Mouse (Mus musculus): ENCODE results near the gene Myo1c. TPM values are rescaled to one million over a fixed set of nuclear protein-coding genes. Genes with fewer than 3 reads are reported as not detected.
A peak's percentile ranks its signal among the peaks of the same experiment; 100 is the strongest.

The Myo1c gene
- total RNA-seq, 4 experiments from 2014 or later, result 84.0 to 98.9 (median 92.7) TPM

GRCm38 (mm10) chr11:75649155-75649561, 1.1 kb upstream of the Myo1c start:
- DNase-seq (ENCODE audit: low spot score), result peak; percentile 78

DNA sequence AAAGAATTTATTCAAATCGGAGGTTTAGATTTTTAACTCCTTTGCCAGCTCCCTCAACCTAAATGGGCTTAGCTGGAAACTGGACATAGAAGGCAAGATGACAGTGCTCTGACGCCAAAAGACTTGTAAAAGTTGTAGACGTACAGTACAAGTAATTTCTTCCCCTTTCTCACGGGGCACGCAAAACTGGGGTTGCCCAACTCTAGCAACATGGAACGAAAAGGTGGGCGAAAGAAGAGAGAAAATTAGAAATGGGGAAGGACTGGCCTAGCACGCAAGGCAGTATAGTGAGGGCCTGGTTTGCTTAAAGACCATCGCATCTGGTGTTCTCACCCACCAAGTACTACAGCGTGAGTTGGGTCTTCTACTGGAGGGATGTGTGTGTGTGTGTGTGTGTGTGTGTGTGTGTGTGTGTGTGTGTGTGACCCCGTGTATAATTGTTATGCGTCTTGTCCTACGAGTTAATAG, 688 bp downstream of the Myo1c start:
- DNase-seq (ENCODE audit: low spot score), result peak; percentile 17

GRCm38 (mm10) chr11:75651426-75652221, 1.3 kb downstream of the Myo1c start:
- DNase-seq (ENCODE audit: low spot score), result peak; percentile 85

- no peak for DNase-seq (ENCODE audit: low spot score)
Measured at GRCm38 (mm10) chr11:75652222-75652941, 2.1 kb downstream of the Myo1c start.

DNA sequence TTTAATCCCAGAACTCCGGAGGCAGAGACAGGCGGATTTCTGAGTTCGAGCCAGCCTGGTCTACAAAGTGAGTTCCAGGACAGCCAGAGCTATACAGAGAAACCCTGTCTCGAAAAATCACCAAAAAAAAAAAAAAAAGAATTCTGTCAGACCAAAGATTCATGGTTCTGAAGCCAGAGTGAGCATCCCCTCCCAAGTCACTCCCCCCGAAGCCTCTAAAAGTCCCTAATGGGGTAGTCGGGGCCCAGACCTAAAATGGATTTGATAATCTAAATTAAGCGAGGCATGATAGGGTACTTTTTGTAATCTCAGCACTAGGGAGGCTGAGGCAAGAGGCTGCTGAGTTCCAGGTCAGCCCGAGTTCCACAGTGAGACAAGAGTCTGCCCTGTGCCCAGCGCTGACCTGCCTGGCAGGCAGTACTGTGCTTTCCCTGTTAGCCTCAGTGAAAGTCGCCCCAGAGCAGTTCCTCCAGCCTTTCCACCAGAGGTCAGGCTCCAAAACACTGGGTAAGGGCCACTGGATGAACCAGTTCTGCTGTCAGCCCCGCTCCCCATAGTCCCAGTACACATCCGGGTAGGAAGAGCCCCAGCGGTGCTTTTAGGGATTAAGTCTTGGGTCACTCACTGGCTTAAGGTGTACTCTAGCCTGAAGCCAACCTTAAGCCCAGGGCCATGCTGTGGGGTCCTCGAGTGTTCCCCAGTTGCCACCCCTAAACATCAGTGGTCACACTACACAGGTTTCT, 2.8 kb downstream of the Myo1c start:
- DNase-seq (ENCODE audit: low spot score), result peak; percentile 23

- peak; percentile 79 for DNase-seq (ENCODE audit: low spot score)
Measured at GRCm38 (mm10) chr11:75653781-75654470, 3.6 kb downstream of the Myo1c start.

- peak; percentile 20 for DNase-seq (ENCODE audit: low spot score)
Measured at GRCm38 (mm10) chr11:75654471-75655390, 4.4 kb downstream of the Myo1c start.

- DNase-seq (ENCODE audit: low spot score), result peak; percentile 87
Measured at GRCm38 (mm10) chr11:75655621-75656545, 5.6 kb downstream of the Myo1c start.

DNA sequence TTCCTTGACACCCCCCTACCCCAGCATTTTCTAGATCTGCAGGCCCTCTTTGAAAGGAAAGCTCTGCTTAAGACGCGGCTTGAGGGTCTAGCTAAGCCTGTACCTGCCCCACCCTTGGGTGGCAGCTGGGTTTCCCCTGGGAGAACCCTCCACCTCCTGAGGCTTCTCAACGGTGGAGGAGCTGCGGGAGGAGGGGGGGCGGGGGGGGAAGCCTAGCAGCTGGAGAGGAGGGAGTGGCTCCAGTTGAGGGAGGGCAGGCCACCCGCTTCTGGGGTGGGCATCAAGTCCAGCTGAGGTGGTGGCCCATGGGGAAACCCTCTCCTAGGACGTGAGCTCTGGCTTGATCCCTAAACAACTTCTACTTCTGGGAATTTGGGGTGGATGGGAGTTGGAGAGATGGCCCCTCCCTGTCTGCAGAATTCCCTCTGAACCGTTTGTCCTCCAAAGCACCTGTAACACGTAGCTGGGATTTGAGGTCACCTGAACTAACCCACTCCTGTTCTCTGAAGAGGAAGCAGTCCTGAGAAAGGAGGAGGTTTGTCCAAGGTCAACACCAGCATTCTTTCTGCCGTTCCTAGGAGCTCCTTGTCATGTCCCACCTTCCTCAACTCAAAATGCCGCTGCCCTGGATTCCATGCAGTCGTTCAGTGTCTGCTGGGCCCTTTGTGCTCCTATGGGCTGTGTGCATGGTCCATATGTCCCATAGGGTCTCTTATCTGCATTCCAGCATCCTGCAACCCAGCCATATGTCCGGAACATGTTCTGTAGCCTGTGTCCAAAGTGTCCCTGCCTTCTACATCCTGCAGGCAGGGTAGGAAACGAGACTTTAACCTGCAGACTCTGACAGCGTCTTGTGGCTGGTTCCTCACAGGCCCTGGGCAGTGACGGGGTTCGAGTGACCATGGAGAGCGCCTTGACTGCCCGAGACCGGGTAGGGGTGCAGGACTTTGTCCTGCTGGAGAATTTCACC, 6.6 kb downstream of the Myo1c start:
- no peak for DNase-seq (ENCODE audit: low spot score)

DNA sequence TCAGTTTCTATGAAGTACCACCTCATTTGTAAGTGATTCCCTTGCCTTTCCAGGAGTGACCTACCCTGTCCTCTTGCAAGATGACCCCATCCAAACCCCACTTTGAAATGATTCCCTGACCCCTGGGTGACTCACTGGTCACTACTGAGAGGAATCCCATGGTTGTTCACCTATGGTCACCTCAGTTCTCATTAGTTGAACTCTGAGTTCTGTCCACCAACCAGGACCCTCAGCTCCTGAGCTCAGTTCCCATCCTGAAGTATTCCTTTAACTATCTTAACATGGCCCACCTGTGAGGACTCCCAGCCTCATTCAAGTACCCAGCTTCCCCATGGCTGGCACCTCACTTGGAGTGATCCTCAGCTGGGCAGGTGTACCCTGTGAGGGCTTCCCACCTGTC, 7.5 kb downstream of the Myo1c start:
- no peak for DNase-seq (ENCODE audit: low spot score)

GRCm38 (mm10) chr11:75658311-75658710, 8.0 kb downstream of the Myo1c start:
- DNase-seq (ENCODE audit: low spot score), result no peak

- DNase-seq (ENCODE audit: low spot score), result no peak
Measured at GRCm38 (mm10) chr11:75658996-75659750, 8.9 kb downstream of the Myo1c start.

DNA sequence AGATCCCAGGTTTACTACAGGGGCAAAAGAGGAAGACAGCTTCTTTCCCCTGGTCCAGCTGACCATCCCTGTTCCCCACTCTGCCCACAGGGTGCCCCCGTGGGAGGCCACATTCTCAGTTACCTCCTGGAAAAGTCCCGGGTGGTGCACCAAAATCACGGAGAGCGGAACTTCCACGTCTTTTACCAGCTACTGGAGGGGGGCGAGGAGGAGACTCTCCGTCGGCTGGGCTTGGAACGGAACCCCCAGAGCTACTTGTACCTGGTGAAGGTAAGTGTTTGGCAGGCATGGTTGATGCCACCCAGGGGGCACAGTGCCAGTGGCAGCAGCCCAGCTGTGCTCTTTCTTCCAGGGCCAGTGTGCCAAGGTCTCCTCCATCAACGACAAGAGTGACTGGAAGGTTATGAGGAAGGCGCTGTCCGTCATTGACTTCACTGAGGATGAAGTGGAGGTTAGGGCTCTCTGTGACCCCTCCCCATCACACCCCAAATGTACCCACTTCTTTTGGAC, 9.8 kb downstream of the Myo1c start:
- no peak for DNase-seq (ENCODE audit: low spot score)

GRCm38 (mm10) chr11:75660941-75661800, 10.9 kb downstream of the Myo1c start:
- DNase-seq (ENCODE audit: low spot score), result no peak

GRCm38 (mm10) chr11:75662131-75662530, 11.8 kb downstream of the Myo1c start:
- DNase-seq (ENCODE audit: low spot score), result no peak

- no peak for DNase-seq (ENCODE audit: low spot score)
Measured at GRCm38 (mm10) chr11:75666296-75666695, 16.0 kb downstream of the Myo1c start.

Measured in heart, adult 8-10 months (tissue).